Mouse (Mus musculus) hematopoietic stem cell, adult 5-6 weeks (primary cell): Measurements from ENCODE around the gene Fgf2. TPM values are rescaled to one million over a fixed set of nuclear protein-coding genes. Genes with fewer than 3 reads are reported as not detected.

ENCODE experiments used
- ATAC-seq, 2 experiments: fragments of 125-278 bp in 1 of 2; replicated peaks in 1 of 2; 2 replicates each; pipeline ENCODE4 v1.8.0; 2016 to 2017; ENCODE audit warnings: inconsistent platforms in 2 of 2, mild to moderate bottlenecking in 2 of 2, moderate number of reproducible peaks in 2 of 2, low read depth in 1 of 2, moderate TSS enrichment in 1 of 2; ENCODE audit not compliant: low FRiP score in 2 of 2, poor library complexity in 2 of 2, severe bottlenecking in 2 of 2, insufficient read depth in 1 of 2, low TSS enrichment in 1 of 2
- total RNA-seq: library from RNA; stranded (forward); fragments of 172-1452, 232-1000 nt; gene quantifications from 2 replicates; pipeline ENCODE4 v1.2.3, GENCODE M21; 2017

The Fgf2 gene
- total RNA-seq, 1 experiment from 2014 or later = under 0.01 TPM

DNA sequence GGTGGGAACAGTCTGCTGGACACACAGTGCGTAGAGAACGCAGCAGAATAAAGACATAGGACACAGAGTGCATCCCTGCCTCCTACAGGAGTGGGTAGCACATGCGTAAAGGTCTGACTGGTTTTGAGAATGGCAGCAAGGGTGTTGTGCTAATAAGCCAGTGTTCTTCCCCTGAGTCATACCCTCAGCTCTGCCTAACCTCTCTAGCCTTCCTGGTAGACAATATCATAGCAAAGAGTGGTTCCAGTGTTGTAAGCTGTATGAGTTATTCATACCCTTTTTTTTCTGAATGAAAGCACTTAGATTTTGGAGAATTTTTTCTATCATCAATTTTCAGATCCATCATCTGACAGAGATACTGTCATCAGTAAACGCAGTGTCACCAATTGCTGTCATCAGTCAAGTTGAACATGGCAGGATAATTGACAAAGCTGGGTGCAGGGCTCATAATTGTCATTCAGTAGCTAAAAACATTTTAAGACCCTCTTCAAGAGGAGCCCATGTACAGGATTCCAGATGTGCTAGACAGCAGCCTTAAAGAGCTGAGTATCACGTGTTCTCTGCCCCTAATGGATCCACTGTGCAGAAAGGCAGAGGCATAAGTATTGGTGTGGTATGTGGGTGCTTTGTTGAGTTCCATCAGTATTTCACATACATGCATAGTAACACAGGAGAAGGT, 48.9 kb downstream of the Fgf2 start:
- no peak for ATAC-seq

DNA sequence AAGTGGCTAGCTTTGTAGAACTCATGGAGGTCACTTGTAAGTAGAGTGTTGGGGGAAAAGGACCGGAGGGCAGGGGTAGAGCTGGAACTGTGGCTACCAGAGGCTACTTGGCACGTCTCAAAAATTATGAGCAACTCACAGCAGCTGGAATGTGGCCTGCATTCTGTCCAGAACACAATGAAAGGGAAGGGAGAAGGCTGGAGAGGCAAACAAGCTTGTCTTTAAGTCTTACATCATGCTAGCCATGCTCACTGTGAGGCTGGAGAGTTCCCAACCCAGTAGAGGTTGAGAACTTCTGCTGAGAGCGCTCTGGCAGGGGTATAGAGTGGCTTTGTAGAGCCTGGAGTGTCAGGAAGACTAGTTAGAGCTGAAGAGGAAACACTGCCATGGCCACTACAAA, 49.5 kb downstream of the Fgf2 start:
- ATAC-seq = no peak

DNA sequence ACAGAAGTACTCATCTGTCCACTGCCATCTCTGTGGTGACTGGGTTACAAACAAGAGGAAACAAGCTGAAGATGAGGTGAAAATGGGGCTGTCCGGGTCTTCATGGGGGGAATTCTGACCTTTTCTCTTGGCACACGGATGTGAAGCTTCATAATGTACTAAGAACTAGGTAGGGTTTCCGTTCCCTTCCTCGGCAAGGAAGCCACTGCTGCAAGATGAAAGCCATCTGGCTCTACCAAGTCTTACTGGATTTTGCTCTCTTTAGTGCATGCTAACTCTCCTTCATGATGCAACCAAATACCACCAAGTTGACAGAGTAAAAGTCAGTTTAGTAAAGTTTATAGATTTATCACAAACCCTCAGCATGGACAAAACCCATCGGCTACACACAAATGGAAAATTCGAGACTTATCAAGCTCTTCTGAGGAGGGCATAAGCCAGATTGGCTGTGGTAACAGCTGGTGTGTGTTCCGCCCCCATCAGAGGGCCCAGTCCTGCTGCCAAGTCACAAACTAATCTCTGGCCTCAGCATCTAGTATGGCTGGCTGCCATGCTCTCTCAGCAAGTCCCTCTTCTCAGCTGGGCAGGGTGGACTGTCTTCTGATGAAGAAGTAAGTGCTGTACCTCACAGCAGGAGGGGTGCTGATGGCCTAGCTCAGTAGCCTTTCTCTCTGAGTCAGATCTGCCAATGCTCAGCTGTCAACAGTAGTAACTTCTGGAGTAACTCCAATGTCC, 50.7 kb downstream of the Fgf2 start:
- 0 out of 4 replicates have a peak, but pooled peaks of 1 of the 2 experiments have one; percentile 22 for ATAC-seq

DNA sequence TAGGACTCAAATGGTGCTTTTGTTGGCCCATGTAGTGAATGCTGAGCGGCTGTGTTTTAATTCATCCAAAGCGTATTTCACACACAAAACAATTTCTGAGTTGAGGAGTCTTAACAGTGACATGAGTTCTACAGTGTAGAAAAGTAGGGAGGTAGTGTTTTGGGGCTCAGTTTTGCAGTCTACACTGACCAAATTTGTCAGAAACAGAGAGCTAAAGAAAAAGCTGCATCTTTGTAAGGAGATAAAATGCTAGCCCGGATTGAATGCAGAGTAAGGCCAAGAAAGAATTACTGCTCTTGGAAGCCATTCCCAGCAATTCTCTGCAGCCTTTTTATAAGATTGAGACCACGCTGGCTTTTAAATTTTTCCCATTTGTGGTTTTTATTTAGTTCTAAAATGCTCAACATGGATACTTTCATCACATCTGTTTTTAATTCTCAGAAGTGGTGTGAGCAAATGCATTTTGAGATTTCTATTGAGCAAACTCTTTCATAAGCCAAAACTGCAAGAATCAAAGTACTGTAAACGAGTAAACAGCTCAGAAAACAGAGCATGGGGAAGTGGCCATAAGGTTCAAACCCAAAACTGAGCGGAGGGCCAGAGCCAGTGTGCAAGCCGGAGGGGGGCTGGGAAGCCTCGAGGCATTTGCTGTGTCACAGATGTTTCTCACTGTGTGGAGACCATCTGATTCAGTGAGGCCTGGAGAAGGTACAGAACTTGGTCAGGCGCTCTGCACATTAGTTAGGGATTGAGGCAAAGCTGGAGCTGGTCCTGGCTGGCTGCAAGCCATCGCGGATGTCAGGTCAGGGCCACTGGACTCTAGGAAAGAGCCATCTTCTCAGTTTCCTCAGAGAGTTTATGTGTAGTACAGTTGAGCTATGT, 53.8 kb downstream of the Fgf2 start:
- ATAC-seq = no peak

DNA sequence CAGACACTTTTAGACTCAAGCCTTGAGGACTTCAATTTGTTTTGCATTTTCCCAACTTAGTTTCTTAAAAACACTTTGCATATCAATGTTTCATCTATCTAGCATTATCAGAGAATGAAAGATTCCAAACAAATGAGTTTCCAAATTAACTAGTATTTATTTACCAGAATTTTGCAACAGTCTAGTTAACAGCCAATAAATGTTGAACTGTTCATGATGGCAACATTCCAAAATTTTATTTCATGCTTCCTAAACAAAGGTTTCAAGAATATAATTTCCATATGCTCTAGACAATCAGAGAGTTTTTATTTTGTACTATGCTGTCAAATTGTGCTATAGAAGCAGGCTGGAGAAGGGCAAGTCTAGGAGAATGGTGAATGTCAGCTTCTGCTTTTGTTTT, 59.5 kb downstream of the Fgf2 start:
- ATAC-seq = no peak

DNA sequence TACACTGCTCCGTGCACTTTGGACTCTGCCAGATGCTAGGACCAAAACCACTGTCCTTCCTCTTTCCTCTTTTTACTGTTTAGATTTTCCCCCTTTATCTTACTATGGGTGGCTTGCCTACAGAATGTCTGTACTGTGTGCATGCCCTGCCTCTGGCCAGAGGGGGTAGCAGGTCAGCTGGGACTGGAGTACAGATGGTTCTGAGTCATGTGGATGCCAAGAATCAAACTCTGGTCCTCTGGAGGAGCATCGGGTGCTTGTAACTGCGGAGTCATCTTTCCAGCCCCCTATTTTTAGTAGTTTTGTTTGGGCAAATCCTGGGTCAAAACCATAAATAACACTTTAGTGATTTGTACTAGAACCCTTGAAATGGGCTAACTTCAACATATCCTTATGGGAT, 65.3 kb downstream of the Fgf2 start:
- ATAC-seq = no peak

DNA sequence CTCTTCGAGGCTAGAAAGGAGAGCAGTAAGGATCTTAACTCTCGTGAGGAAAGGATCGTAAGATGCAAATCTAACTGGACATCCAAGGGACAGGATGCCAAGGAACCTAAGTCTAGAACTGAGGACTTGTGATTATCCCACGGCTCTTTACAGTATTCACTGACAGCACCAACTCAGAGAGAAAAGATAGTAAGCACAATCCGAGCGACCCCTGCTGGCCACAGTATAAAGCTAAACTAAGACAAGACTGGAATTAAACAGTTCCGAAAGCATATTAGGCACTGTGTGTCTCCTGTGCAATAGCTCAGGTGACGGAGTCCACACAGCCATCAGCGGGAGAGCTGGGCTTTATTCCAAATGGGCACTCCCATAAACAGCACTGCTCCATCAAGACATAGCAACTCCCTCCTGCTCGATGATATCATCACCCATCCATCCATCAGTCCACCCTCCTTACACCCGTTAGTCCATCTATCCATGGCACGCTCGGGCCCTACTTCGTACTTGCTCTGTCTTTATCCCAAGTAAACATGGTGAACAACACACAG, 66.3 kb downstream of the Fgf2 start:
- peak; percentile 51 to 64 for ATAC-seq

DNA sequence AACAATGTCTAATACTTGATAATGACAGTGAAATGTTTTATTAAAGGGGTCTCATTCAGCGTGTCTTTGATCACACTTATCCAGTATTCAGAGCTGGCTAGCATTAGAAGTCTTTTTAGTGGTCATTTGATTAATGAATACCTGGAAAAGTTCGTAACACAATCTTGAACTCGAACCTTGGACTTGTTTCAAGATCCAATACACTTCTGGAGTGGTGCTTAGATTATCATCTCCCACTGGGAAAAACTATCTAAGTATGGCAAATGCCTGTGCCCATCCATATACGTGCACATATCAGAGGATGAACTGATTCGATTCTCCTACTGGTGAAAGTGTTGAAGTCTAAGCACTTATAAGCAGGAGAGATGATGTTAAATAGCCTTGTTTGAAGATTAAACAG, 70.2 kb downstream of the Fgf2 start:
- no peak for ATAC-seq

DNA sequence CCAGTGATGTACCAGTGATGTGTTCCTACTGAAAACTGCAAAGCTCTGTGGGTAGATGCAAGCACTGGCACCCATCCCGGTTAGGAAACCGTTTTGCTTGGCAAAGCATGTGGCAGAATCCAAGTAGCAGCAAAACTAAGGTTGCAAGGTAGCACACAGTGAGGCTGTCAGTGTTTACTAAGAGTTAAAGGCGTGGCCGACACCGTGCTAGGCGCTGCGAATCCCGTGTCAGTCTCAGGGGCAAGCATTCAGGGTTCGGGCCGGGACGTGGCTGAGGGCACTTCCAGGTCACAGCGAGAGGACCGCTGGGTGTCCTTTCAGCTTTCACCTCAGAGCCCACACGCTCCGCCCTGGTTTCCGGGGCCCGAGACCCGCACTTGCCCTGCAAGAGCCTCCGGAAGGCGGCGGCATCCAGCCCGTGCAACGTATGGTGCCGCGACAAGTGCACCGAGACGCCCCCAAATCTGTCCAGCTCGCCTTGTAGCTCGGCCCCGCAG, 70.9 kb downstream of the Fgf2 start:
- peak; percentile 5 to 22 for ATAC-seq

DNA sequence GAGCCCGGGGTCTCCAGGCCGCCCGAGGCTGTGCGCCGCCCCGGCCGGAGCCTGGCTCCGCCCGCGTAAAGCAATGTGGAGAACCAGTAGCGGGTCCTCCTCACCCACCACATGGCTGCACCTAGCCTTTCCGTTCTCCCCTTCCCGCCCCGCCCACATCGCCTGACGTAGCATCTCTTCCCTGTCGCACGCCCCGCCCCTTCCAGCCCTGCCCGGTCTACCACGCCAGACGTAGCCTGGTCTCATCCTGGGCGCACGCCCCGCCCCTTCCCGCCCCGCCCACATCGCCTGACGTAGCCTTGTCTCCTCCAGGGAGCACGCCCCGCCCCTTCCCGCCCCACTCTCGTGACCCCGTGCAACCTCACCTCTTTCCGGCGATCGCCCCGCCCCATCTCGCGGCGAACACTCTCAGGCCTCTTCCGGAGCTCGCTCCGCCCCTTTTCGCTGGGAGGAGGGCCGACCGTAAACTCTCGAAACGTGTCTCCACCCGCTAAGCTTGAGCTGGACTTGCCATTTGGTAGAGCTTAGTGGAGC, 71.4 kb downstream of the Fgf2 start, which contains the start of gene Spata5:
Gene Spata5 (plus strand): TSS at position 439 of the 534 bp plus-strand sequence.
- ATAC-seq = peak; percentile 78 to 84

DNA sequence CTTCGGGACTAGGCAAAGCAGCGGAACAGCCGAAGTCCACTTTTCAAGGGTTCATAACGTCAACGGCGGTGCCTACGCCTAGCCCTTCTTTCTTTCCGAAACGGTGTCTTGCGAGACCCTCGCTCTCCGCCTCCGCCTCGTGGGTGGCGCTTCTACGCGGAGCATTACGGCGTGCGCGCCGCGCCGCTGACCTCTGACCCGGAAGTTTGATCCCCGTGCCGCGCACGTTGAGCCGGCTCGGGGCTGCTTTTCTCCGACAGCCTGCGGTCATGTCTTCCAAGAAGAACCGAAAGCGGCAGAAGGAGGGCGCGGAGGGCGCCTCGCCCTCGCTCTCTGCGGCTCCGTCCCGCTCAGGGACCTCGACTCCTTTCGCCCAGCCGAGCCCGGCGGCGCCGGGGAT, 71.9 kb downstream of the Fgf2 start, which contains the start of gene Nudt6:
Gene Nudt6 (minus strand): TSS at position 140 of the 400 bp plus-strand sequence.
- peak; percentile 66 to 74 for ATAC-seq

DNA sequence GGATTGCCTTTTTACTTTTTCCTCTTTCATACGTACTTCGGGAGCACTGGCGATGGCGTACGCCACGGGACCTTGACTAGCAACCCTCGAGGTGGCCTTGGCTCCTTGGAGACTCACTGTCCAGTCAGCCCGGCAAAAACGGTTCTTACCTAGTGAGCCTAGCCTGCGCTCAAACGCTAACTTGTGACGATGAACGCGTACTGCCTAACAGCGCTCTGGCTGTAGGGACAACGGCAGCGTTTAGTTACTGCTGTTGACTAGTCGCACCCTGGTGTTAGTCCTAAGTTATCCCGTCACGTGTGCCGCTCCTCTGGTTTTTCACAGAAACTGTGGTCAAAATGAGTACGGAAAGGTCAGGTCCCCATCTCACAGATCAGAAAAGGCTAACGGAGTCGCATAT, 72.5 kb downstream of the Fgf2 start:
- no peak for ATAC-seq

DNA sequence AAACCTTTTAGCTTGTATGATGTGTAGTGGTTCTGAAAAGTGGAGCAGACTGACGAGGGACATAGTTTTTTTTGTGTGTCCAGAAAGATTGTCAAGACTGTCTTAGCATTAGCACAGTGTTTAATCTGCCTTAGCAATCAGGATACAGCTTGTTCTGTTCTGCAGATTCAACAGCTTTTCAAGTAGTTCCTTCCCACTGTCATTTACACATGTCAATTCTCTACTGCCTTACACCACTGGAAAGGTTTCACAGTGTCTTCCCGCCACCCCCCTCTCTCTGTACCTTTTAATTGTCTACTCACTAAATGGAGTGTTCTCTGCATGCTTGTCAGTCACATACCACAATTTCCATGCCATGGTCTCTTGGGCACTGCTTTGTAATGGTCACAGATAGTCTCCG, 73.0 kb downstream of the Fgf2 start:
- no peak for ATAC-seq

DNA sequence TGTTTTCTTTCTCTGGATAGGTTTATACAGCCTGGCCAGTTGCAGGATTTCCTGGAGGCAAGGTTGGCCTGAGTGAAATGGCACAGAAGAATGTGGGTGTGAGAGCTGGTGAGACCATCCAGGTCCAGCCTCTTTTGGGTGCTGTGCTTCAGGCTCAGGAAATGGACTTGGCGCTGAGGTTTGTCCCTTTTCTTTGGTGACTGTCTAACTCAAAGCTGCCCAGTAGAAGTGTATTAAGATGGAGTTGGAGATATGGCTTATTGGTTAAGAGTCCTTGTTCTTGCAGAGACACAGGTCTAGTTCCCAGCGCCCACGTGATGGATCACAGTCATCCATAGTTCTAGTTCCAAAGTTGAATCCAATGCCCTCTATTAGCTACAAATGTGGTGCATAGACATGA, 77.9 kb downstream of the Fgf2 start:
- no peak for ATAC-seq

DNA sequence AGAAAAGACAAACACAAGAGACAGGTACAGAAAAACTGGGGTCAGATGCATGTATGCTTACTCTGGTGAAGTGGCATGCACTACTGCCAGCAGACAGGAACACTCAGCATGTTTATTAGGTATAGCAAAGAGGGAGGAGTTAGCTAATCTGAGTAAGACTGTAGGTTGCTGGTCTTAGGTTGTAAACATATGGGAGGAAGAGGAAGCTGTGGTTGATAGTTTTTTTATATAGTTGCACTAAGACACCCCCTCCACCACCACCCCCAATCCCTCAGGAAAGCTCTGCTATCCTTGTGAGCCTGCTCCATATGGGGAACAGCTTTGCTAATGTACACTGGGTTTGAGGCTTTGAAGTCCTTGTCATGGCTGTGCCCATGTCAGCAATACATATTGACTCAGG, 82.2 kb downstream of the Fgf2 start:
- ATAC-seq = 0 out of 4 replicates have a peak, but pooled peaks of 1 of the 2 experiments have one; percentile 7

DNA sequence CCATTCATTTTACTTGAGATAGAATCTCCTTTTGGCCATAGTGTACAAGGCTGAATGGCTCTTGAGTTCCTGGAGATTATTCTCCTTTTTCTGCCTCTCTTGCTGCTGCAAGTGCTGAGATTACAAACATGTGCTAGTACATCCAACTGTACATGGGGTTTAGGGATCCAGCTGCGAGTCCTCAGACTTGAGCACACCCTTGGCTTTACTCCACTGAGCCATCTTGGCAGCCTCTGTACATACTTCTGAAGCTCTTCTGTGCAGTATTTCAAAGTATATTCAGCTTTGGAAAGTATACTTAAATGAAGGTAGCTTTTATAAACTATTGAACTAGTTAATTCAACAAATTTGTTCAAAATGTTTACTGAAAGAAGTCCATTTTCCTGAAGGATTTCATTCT, 91.6 kb downstream of the Fgf2 start:
- no peak for ATAC-seq

DNA sequence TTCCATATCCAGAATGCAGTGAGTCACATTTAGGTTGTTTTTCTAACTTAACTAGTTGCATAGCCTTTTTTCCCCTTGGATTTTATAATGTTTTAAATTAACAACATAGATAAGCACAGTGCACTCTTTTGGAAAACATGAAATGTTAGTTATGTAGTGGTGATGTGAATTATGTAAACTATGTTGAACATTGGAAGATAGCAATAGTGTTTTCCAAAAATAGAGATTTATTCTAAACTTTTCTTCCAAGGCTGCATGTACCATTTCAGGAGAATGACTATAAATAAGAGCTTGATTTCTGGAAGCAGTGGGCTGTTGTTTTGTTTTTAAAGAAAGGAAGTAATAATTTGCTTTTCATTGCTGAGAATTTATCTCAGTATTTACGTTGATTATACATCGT, 95.3 kb downstream of the Fgf2 start:
- no peak for ATAC-seq
